Mouse (Mus musculus): ENCODE measurements around the gene Rnf149. TPM values are rescaled to one million over a fixed set of nuclear protein-coding genes. Genes with fewer than 3 reads are reported as not detected.
"Not testable (repeated sequence)": the region's sequence is repeated elsewhere in the genome, so short reads cannot be mapped to it uniquely, and the experiment has no call there.

Rnf149 gene
- 10 to 100 TPM; 18.6 to 19.9 TPM for polyA plus RNA-seq (2017; shearing (Covaris generic))

- ATAC-seq: peak; percentile 79
These were observed at the start of gene Rnf149 for GRCm38 (mm10) chr1:39577253-39577705. TSS of gene Rnf149 (minus strand) at chr1:39577405.

GRCm38 (mm10) chr1:39625491-39625890, 48.3 kb upstream of the Rnf149 start:
- ATAC-seq: no peak

- no peak for ATAC-seq
These were observed 46.5 kb upstream of the Rnf149 start for GRCm38 (mm10) chr1:39623729-39624128.

GRCm38 (mm10) chr1:39623106-39623505, 45.9 kb upstream of the Rnf149 start:
- ATAC-seq: no peak

GRCm38 (mm10) chr1:39618524-39618923, 41.3 kb upstream of the Rnf149 start:
- ATAC-seq: no peak

- no peak for ATAC-seq
These were observed 38.3 kb upstream of the Rnf149 start for GRCm38 (mm10) chr1:39615526-39615925.

- ATAC-seq: no peak
These were observed 37.5 kb upstream of the Rnf149 start for GRCm38 (mm10) chr1:39614462-39615279.

GRCm38 (mm10) chr1:39613061-39613460, 35.9 kb upstream of the Rnf149 start:
- no peak for ATAC-seq

GRCm38 (mm10) chr1:39612491-39612890, 35.3 kb upstream of the Rnf149 start:
- ATAC-seq: no peak

- ATAC-seq: no peak
These were observed 31.3 kb upstream of the Rnf149 start for GRCm38 (mm10) chr1:39608534-39608933.

GRCm38 (mm10) chr1:39602477-39602876, 25.3 kb upstream of the Rnf149 start:
- ATAC-seq: no peak

GRCm38 (mm10) chr1:39598726-39599125, 21.5 kb upstream of the Rnf149 start:
- no peak for ATAC-seq

GRCm38 (mm10) chr1:39597135-39597534, 19.9 kb upstream of the Rnf149 start:
- not testable (repeated sequence) for ATAC-seq

GRCm38 (mm10) chr1:39593836-39594235, 16.6 kb upstream of the Rnf149 start:
- no peak for ATAC-seq

- ATAC-seq: no peak
These were observed 14.9 kb upstream of the Rnf149 start for GRCm38 (mm10) chr1:39592090-39592489.

GRCm38 (mm10) chr1:39591557-39591956, 14.4 kb upstream of the Rnf149 start:
- not testable (repeated sequence) for ATAC-seq

- ATAC-seq: no peak
These were observed 13.0 kb upstream of the Rnf149 start for GRCm38 (mm10) chr1:39590193-39590592.

- no peak for ATAC-seq
These were observed 8.2 kb upstream of the Rnf149 start for GRCm38 (mm10) chr1:39585416-39585815.

- no peak for ATAC-seq
These were observed 6.0 kb upstream of the Rnf149 start for GRCm38 (mm10) chr1:39583173-39583572.

GRCm38 (mm10) chr1:39581215-39581614, 4.0 kb upstream of the Rnf149 start:
- no peak for ATAC-seq

- no peak for ATAC-seq
These were observed 1.9 kb upstream of the Rnf149 start for GRCm38 (mm10) chr1:39579139-39579538.

- no peak for ATAC-seq
These were observed 1.2 kb upstream of the Rnf149 start for GRCm38 (mm10) chr1:39578446-39578845.

GRCm38 (mm10) chr1:39576431-39577243, 568 bp downstream of the Rnf149 start:
- peak; percentile 44 for ATAC-seq
